Mouse (Mus musculus) heart, embryonic 13.5 days (tissue): ENCODE measurements at regions not wholly inside any gene's neighbourhood (a gene's known extent, or its start where the extent isn't known, plus 50 kb on each side); places are given as distances from the start of the nearest gene placed in this dataset.

Experiments used
- ATAC-seq: fragments of 200-750 bp; cut with Nextera tagmentation; 2 replicates; pipeline ENCODE4 v1.8.0; 2017; ENCODE audit warnings: moderate TSS enrichment; ENCODE audit not compliant: insufficient number of reproducible peaks, low FRiP score, low TSS enrichment; ENCODE audit errors: extremely low read depth
- H3K27ac ChIP-seq: fragments of 300-500 bp; sonication (generic); replicated peaks from 2 replicates; pipeline ENCODE4 v1.5.1; 2015; ENCODE audit warnings: moderate library complexity, mild to moderate bottlenecking, inconsistent platforms
- H3K27me3 ChIP-seq: fragments of 300-500 bp; sonication (generic); replicated peaks from 2 replicates; pipeline ENCODE4 v1.6.1; 2015; ENCODE audit warnings: mild to moderate bottlenecking, inconsistent platforms
- H3K36me3 ChIP-seq: fragments of 300-500 bp; sonication (generic); 2 replicates; pipeline ENCODE4 v1.6.1; 2015; ENCODE audit warnings: mild to moderate bottlenecking, inconsistent platforms
- H3K4me1 ChIP-seq: fragments of 300-500 bp; sonication (generic); 2 replicates; pipeline ENCODE4 v1.6.1; 2015; ENCODE audit warnings: inconsistent platforms
- H3K4me2 ChIP-seq: fragments of 300-500 bp; sonication (generic); 2 replicates; pipeline ENCODE4 v1.6.1; 2015; ENCODE audit warnings: inconsistent platforms, mild to moderate bottlenecking, moderate library complexity
- H3K4me3 ChIP-seq: fragments of 300-500 bp; sonication (generic); 2 replicates; pipeline ENCODE4 v1.5.1; 2015; ENCODE audit warnings: moderate library complexity, mild to moderate bottlenecking, inconsistent platforms
- H3K9ac ChIP-seq: fragments of 300-500 bp; sonication (generic); 2 replicates; pipeline ENCODE4 v1.6.1; 2015; ENCODE audit warnings: inconsistent platforms, mild to moderate bottlenecking, moderate library complexity
- H3K9me3 ChIP-seq: fragments of 300-500 bp; sonication (generic); 2 replicates; pipeline ENCODE4 v1.6.1; 2016; ENCODE audit warnings: inconsistent platforms
- WGBS: fragments of 180-500 bp; shearing (Covaris S2); methylation state at CpG from one replicate; pipeline ENCODE4 v1.1.7; 2015; ENCODE audit warnings: mixed read lengths; 5-methylcytosine and 5-hydroxymethylcytosine counted together

- no peak overlapping the region for H3K4me3 ChIP-seq
- 70% methylated on average over 4 of the region's 4 CpGs for WGBS
- no peaks in the 10 kb centered on the region for H3K9me3 ChIP-seq
- ATAC-seq: no peak
- H3K9ac ChIP-seq: no peak overlapping the region
- no peak overlapping the region for H3K27ac ChIP-seq
- no peaks in the 10 kb centered on the region for H3K27me3 ChIP-seq
- H3K4me1 ChIP-seq: no peaks in the 10 kb centered on the region
- no peaks in the 10 kb centered on the region for H3K36me3 ChIP-seq
- no peak overlapping the region for H3K4me2 ChIP-seq
Observed at GRCm38 (mm10) chr11:39495253-39495652, 1199.8 kb downstream of the Mat2b start.

GRCm38 (mm10) chr11:39477136-39477535 is 1217.9 kb downstream of the Mat2b start:
- Histone ChIP-seq H3K9ac (no peak overlapping the region), H3K27me3 (no peaks in the 10 kb centered on the region), H3K4me3 (no peak overlapping the region), H3K9me3 (no peaks in the 10 kb centered on the region), H3K4me2 (no peak overlapping the region), H3K27ac (no peak overlapping the region), H3K36me3 (no peaks in the 10 kb centered on the region), H3K4me1 (no peaks in the 10 kb centered on the region)
- 68% methylated on average over 8 of the region's 8 CpGs for WGBS
- ATAC-seq: no peak

DNA sequence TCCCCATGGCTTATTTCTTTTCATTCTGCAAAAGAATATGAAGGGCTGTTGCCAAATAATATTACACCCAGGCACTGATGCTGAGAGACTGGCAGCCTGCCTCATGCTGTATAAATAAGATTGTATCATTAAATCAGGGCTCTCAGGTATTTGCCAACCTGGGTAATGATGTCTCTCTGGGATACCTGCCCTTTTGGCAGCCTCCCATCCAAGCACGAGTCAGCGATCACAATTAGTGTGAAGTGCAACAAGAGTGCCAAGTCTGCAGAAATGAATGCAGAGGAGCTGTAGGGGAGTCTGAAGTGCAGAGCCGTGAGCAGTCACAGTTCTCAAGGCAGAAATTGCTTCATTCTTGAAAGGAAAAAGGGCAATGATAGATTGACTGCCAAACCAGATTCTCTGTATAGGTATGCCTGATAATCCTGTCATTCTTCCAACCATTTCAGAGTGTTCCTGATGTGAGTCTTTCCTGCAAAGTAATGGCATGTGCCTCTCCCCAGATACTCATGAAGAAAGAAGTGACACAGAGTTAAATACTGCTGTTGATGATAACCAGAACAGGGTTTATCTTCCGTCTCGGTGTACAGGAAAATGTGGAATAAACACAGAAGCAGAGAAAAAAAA is 1241.6 kb downstream of the Mat2b start:
- H3K4me2 ChIP-seq: no peak overlapping the region
- H3K4me3 ChIP-seq: no peak overlapping the region
- H3K27me3 ChIP-seq: no peaks in the 10 kb centered on the region
- peaks cover 3% of the 10 kb centered on the region for H3K4me1 ChIP-seq
- H3K36me3 ChIP-seq: no peaks in the 10 kb centered on the region
- no peak for ATAC-seq
- no peaks in the 10 kb centered on the region for H3K9me3 ChIP-seq
- H3K9ac ChIP-seq: no peak overlapping the region
- 33% methylated on average over 5 of the region's 5 CpGs for whole genome bisulfite sequencing
- H3K27ac ChIP-seq: no peak overlapping the region

- H3K9me3 ChIP-seq: no peaks in the 10 kb centered on the region
- no peak overlapping the region for H3K4me3 ChIP-seq
- H3K27ac ChIP-seq: no peak overlapping the region
- no peaks in the 10 kb centered on the region for H3K4me1 ChIP-seq
- no peaks in the 10 kb centered on the region for H3K27me3 ChIP-seq
- WGBS: 32% methylated on average over 2 of the region's 2 CpGs
- ATAC-seq: no peak
- H3K36me3 ChIP-seq: no peaks in the 10 kb centered on the region
- no peak overlapping the region for H3K9ac ChIP-seq
- H3K4me2 ChIP-seq: no peak overlapping the region
Observed at GRCm38 (mm10) chr11:39446374-39446773, 1248.6 kb downstream of the Mat2b start.

DNA sequence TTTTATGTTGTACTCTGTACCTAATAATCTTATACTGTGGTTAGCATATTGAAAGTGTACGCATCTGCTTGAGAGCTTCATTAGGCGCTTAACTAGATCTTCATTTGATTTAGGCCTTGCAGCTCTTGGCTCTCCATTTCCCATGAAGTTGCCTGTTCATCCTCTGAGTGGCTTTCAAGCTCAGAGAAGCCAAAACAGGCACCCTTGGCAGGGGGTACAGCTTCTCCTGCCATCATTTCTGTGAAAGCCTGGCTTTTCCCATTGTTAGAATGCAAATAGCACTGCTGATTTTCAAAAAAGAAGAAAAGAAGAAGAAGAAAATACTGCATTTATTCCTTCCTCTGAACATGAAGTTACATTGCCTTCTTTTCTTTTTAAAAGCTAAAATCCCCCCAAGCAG is 1283.3 kb downstream of the Mat2b start:
- no peak overlapping the region for H3K4me3 ChIP-seq
- no peak overlapping the region for H3K4me2 ChIP-seq
- no peaks in the 10 kb centered on the region for H3K4me1 ChIP-seq
- no peak overlapping the region for H3K9ac ChIP-seq
- no peak overlapping the region for H3K27ac ChIP-seq
- no peaks in the 10 kb centered on the region for H3K9me3 ChIP-seq
- no peaks in the 10 kb centered on the region for H3K27me3 ChIP-seq
- H3K36me3 ChIP-seq: no peaks in the 10 kb centered on the region
- ATAC-seq: no peak
- 80% methylated on average over 2 of the region's 2 CpGs for WGBS

GRCm38 (mm10) chr11:39411182-39411581 is 1283.8 kb downstream of the Mat2b start:
- no peaks in the 10 kb centered on the region for H3K4me1 ChIP-seq
- 80% methylated on average over 2 of the region's 2 CpGs for WGBS
- H3K4me3 ChIP-seq: no peak overlapping the region
- H3K9ac ChIP-seq: no peak overlapping the region
- no peak overlapping the region for H3K4me2 ChIP-seq
- no peak overlapping the region for H3K27ac ChIP-seq
- ATAC-seq: no peak
- H3K27me3 ChIP-seq: no peaks in the 10 kb centered on the region
- no peaks in the 10 kb centered on the region for H3K9me3 ChIP-seq
- no peaks in the 10 kb centered on the region for H3K36me3 ChIP-seq

DNA sequence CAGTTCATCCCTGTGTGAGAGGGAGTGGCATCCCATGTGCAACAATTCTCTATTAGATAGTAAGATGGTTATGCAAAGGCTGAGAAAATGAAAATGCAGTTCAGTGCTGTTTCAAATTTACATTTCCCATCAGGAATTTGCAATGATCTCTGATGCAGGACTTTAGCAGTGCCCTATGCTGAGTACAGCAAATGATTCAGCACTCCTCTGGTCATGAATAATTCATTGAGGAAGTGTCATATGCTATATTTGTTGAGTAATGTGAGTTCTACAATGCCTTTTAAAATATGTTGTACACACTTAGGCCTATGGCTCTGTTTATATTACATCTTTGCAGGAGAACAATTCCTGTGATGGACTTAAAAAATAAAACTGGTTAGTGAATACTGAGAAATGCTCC is 1330.2 kb downstream of the Mat2b start:
- Histone ChIP-seq H3K36me3 (no peaks in the 10 kb centered on the region), H3K9ac (no peak overlapping the region)

GRCm38 (mm10) chr11:39350616-39351015 is 1344.4 kb downstream of the Mat2b start:
- 16% methylated on average over 1 of the region's 1 CpGs for WGBS

More for the DNA sequence above, 1330.2 kb downstream of the Mat2b start:
- H3K27ac ChIP-seq: no peak overlapping the region
- H3K4me2 ChIP-seq: no peak overlapping the region
- no peaks in the 10 kb centered on the region for H3K9me3 ChIP-seq
- no peak for ATAC-seq
- H3K4me1 ChIP-seq: no peaks in the 10 kb centered on the region
- H3K27me3 ChIP-seq: no peaks in the 10 kb centered on the region
- no peak overlapping the region for H3K4me3 ChIP-seq

More at GRCm38 (mm10) chr11:39350616-39351015, 1344.4 kb downstream of the Mat2b start:
- no peak overlapping the region for H3K9ac ChIP-seq
- no peak overlapping the region for H3K4me2 ChIP-seq
- no peak for ATAC-seq
- H3K36me3 ChIP-seq: no peaks in the 10 kb centered on the region
- H3K27me3 ChIP-seq: no peaks in the 10 kb centered on the region
- H3K9me3 ChIP-seq: no peaks in the 10 kb centered on the region
- H3K27ac ChIP-seq: no peak overlapping the region
- H3K4me3 ChIP-seq: no peak overlapping the region
- H3K4me1 ChIP-seq: no peaks in the 10 kb centered on the region
